Mouse (Mus musculus): ENCODE results near the gene Tas2r117. TPM values are rescaled to one million over a fixed set of nuclear protein-coding genes. Genes with fewer than 3 reads are reported as not detected.

Tas2r117 gene
- polyA plus RNA-seq (2015; fragmentation: Nextera tagmentation; extraction: Ambion mirVana), result not detected in 2 replicates

DNA sequence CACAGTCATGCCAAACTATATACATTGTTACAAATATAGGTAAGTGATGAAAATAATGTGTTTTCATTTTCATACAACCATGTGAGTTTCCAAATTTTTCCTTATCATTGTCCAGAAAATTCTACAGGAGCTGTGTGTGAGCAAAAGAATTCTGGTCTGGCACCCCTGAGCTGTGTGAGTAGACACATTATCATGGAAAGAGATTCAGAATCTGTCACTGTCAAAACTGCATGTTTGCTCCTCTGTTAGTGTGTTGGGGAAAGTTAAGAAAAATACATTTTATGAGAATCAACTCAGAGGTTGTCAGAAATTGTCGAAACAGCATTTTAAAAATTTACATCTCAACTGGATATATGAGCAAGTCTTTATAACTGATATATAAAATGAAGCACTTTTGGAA is at the start of gene Tas2r117:
TSS of gene Tas2r117 (plus strand) at position 301 of the 400 bp plus-strand sequence.
- H3K27me3 ChIP-seq, result no peaks in the 10 kb centered on the region
- H3K4me2 ChIP-seq (replicated peaks), result no peak within 1 kb of the TSS
- ATAC-seq (ENCODE audit: low FRiP score, low read depth), result no peak
- no peaks in the 10 kb centered on the region for H3K36me3 ChIP-seq
- no peak within 1 kb of the TSS for H3K4me3 ChIP-seq
- 72% methylated on average over 1 of the region's 1 CpGs for WGBS
- H3K4me1 ChIP-seq, result no peaks in the 10 kb centered on the region
- H3K27ac ChIP-seq, result no peak within 1 kb of the TSS
- H3K9ac ChIP-seq, result no peak within 1 kb of the TSS
- H3K9me3 ChIP-seq, result no peaks in the 10 kb centered on the region

DNA sequence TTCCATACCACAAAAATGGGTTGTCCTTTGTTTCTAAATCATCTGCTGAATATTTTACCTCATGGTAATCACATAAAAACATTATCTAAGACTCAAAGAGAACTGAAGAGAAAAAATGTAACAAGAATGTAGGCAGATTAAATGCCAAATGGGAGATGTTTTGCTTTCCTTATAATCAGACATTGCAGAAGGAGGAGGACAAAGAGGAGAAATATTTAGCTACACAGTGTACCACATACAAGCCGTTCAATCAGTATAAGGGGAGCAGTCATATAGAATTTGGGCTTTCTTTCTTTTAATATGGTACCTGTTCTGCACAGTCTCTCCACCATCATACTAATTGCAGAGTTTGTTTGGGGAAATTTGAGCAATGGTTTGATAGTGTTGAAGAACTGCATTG is 48.2 kb upstream of the Tas2r117 start, which contains the start of gene Tas2r124:
TSS of gene Tas2r124 (plus strand) at position 301 of the 400 bp plus-strand sequence.
- no peaks in the 10 kb centered on the region for H3K36me3 ChIP-seq
- no peak within 1 kb of the TSS for H3K4me2 ChIP-seq (replicated peaks)
- no peaks in the 10 kb centered on the region for H3K27me3 ChIP-seq
- no peaks in the 10 kb centered on the region for H3K9me3 ChIP-seq
- H3K4me1 ChIP-seq, result no peaks in the 10 kb centered on the region
- WGBS, result 85% methylated on average over 1 of the region's 1 CpGs
- no peak within 1 kb of the TSS for H3K4me3 ChIP-seq
- no peak for ATAC-seq (ENCODE audit: low FRiP score, low read depth)
- no peak within 1 kb of the TSS for H3K9ac ChIP-seq
- H3K27ac ChIP-seq, result no peak within 1 kb of the TSS

DNA sequence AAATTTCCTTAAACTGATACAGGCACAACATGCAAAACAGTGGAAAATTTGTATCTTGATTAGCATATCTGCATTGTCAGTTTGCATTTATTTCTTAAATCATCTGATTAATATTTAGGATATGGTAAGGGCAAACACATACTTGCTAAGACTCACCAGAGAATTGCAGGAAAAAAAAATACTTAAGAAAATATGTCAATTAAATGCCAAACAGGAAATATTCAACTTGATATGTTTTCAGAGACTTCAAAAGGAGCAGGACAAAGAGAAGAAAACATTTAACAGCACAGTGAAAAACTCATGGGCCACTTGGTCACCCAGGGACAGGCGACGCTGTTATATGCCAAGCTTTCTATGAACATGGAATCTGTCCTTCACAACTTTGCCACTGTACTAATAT is 40.8 kb upstream of the Tas2r117 start, which contains the start of gene Tas2r102:
TSS of gene Tas2r102 (plus strand) at position 301 of the 400 bp plus-strand sequence.
- ATAC-seq (ENCODE audit: low FRiP score, low read depth), result no peak
- no peaks in the 10 kb centered on the region for H3K27me3 ChIP-seq
- H3K9me3 ChIP-seq, result no peaks in the 10 kb centered on the region
- no peak within 1 kb of the TSS for H3K9ac ChIP-seq
- no peak within 1 kb of the TSS for H3K4me2 ChIP-seq (replicated peaks)
- no peak within 1 kb of the TSS for H3K4me3 ChIP-seq
- H3K27ac ChIP-seq, result no peak within 1 kb of the TSS
- H3K4me1 ChIP-seq, result no peaks in the 10 kb centered on the region
- WGBS, result 95% methylated on average over 2 of the region's 2 CpGs
- H3K36me3 ChIP-seq, result no peaks in the 10 kb centered on the region

GRCm38 (mm10) chr6:132778062-132778461 is 24.6 kb upstream of the Tas2r117 start, which contains the start of gene Tas2r136:
Gene Tas2r136, minus strand, starts transcription at chr6:132778162.
- ATAC-seq (ENCODE audit: low FRiP score, low read depth), result no peak
- Histone ChIP-seq H3K27ac (no peak within 1 kb of the TSS), H3K9ac (no peak within 1 kb of the TSS), H3K4me1 (no peaks in the 10 kb centered on the region), H3K4me2 (replicated peaks) (no peak within 1 kb of the TSS), H3K36me3 (no peaks in the 10 kb centered on the region), H3K4me3 (no peak within 1 kb of the TSS), H3K27me3 (no peaks in the 10 kb centered on the region), H3K9me3 (no peaks in the 10 kb centered on the region)

DNA sequence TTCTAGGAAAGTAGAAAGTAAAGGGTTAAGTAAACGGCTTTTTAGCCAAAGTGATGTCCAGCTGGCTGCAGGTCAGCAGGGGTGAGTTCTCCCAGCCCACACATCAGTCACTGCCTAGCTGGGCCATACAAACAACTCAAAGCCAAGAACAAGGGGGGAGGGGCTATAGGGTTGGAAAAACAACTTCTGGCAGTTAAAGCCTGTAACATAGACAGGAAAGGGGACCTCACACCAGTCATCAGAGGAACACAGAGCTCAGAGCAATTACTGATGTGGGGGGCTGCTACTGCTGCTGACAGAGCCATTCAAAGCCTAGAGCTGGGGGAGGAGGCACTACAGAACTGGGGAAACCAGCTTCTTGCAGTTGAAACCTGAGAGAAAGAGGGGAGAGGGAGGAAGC is 7.2 kb upstream of the Tas2r117 start:
- no peak overlapping the region for H3K4me3 ChIP-seq
- H3K27ac ChIP-seq, result no peak overlapping the region
- H3K9ac ChIP-seq, result no peak overlapping the region
- peaks cover 20% of the 10 kb centered on the region; the same call in 1 of the 2 replicates for H3K9me3 ChIP-seq
- no peaks in the 10 kb centered on the region for H3K27me3 ChIP-seq
- no peaks in the 10 kb centered on the region for H3K36me3 ChIP-seq
- H3K4me1 ChIP-seq, result no peaks in the 10 kb centered on the region
- WGBS, result 15% methylated on average over 1 of the region's 1 CpGs
- H3K4me2 ChIP-seq (replicated peaks), result no peak overlapping the region
- ATAC-seq (ENCODE audit: low FRiP score, low read depth), result no peak

DNA sequence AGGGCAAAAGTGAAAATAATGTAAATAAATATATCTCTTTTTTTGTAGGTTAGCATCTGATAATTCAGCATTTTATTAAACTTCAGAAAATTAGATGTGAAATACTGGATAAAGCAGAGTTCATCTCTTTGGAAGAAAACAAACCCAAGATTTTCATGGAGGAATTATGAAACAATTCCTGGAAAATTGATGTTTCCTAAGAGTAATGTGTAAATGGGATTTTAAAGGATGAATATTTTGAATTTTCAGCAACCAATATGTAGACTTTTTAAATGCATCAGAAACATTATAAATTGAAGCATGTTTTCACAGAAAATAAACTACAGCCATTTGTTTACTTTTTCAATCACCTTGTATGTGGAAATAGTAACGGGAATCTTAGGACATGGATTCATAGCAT is 44.2 kb downstream of the Tas2r117 start, which contains the start of gene Tas2r123:
TSS of gene Tas2r123 (plus strand) at position 301 of the 400 bp plus-strand sequence.
- 89% methylated on average over 1 of the region's 1 CpGs for WGBS
- Histone ChIP-seq H3K9me3 (no peaks in the 10 kb centered on the region), H3K4me1 (no peaks in the 10 kb centered on the region), H3K27ac (no peak within 1 kb of the TSS), H3K4me2 (replicated peaks) (no peak within 1 kb of the TSS), H3K36me3 (no peaks in the 10 kb centered on the region), H3K27me3 (no peaks in the 10 kb centered on the region), H3K4me3 (no peak within 1 kb of the TSS), H3K9ac (no peak within 1 kb of the TSS)
- no peak for ATAC-seq (ENCODE audit: low FRiP score, low read depth)

Other genes with a start within 250 kb of the Tas2r117 start
- not detected in 2 replicates for gene Prh1, start 233.0 kb upstream of the Tas2r117 start, polyA plus RNA-seq (2015; fragmentation: Nextera tagmentation; extraction: Ambion mirVana)
- gene Prp2, start 206.9 kb upstream of the Tas2r117 start, polyA plus RNA-seq (2015; fragmentation: Nextera tagmentation; extraction: Ambion mirVana), result not detected in 2 replicates
- not detected in 2 replicates for gene A630073D07Rik, start 151.3 kb upstream of the Tas2r117 start, polyA plus RNA-seq (2015; fragmentation: Nextera tagmentation; extraction: Ambion mirVana)
- gene Tas2r120, start 145.9 kb upstream of the Tas2r117 start, polyA plus RNA-seq (2015; fragmentation: Nextera tagmentation; extraction: Ambion mirVana), result not detected in 2 replicates
- gene Tas2r121, start 101.8 kb upstream of the Tas2r117 start, polyA plus RNA-seq (2015; fragmentation: Nextera tagmentation; extraction: Ambion mirVana), result not detected in 2 replicates
- not detected in 2 replicates for gene Tas2r122, start 90.9 kb upstream of the Tas2r117 start, polyA plus RNA-seq (2015; fragmentation: Nextera tagmentation; extraction: Ambion mirVana)
- not detected in 2 replicates for gene Tas2r115, start 64.8 kb upstream of the Tas2r117 start, polyA plus RNA-seq (2015; fragmentation: Nextera tagmentation; extraction: Ambion mirVana)
- gene Tas2r124, start 48.1 kb upstream of the Tas2r117 start, polyA plus RNA-seq (2015; fragmentation: Nextera tagmentation; extraction: Ambion mirVana), result not detected in 2 replicates
- not detected in 2 replicates for gene Tas2r102, start 40.7 kb upstream of the Tas2r117 start, polyA plus RNA-seq (2015; fragmentation: Nextera tagmentation; extraction: Ambion mirVana)
- not detected in 2 replicates for gene Tas2r136, start 24.7 kb upstream of the Tas2r117 start, polyA plus RNA-seq (2015; fragmentation: Nextera tagmentation; extraction: Ambion mirVana)
- not detected in 2 replicates for gene Tas2r123, start 44.3 kb downstream of the Tas2r117 start, polyA plus RNA-seq (2015; fragmentation: Nextera tagmentation; extraction: Ambion mirVana)
- gene Tas2r116, start 52.6 kb downstream of the Tas2r117 start, polyA plus RNA-seq (2015; fragmentation: Nextera tagmentation; extraction: Ambion mirVana), result not detected in 2 replicates
- not detected in 2 replicates for gene Tas2r110, start 65.2 kb downstream of the Tas2r117 start, polyA plus RNA-seq (2015; fragmentation: Nextera tagmentation; extraction: Ambion mirVana)
- not detected in 2 replicates for gene Tas2r113, start 90.2 kb downstream of the Tas2r117 start, polyA plus RNA-seq (2015; fragmentation: Nextera tagmentation; extraction: Ambion mirVana)
- not detected in 2 replicates for gene Tas2r125, start 106.8 kb downstream of the Tas2r117 start, polyA plus RNA-seq (2015; fragmentation: Nextera tagmentation; extraction: Ambion mirVana)
- gene Tas2r129, start 148.3 kb downstream of the Tas2r117 start, polyA plus RNA-seq (2015; fragmentation: Nextera tagmentation; extraction: Ambion mirVana), result not detected in 2 replicates
- gene Tas2r131, start 155.1 kb downstream of the Tas2r117 start, polyA plus RNA-seq (2015; fragmentation: Nextera tagmentation; extraction: Ambion mirVana), result not detected in 2 replicates
- gene Tas2r109, start 178.1 kb downstream of the Tas2r117 start, polyA plus RNA-seq (2015; fragmentation: Nextera tagmentation; extraction: Ambion mirVana), result not detected in 2 replicates
- gene Tas2r103, start 234.3 kb downstream of the Tas2r117 start, polyA plus RNA-seq (2015; fragmentation: Nextera tagmentation; extraction: Ambion mirVana), result not detected in 2 replicates